Mouse (Mus musculus): ENCODE measurements around the gene Zfhx3.

Zfhx3 gene

DNA sequence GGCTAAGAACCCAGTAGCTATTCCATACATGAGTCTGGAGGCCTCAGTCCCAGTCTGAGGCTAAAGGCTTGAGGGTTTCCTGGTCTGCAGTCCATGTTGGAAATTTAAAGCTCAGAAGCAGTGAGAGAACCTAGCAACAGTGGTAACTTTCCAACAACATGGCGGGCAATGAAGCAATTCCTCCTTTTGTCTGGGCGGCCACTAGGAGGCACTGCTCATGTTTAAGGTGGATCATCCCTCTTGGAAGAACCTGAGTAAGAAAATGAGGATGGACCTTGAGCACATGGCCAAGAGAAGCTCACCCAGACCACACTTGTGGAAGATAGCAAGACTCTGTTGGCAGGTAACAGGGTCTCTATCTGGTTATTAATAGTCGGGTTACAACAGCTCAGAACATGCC, 527.8 kb downstream of the Zfhx3 start:
- DNase-seq: no peak

DNA sequence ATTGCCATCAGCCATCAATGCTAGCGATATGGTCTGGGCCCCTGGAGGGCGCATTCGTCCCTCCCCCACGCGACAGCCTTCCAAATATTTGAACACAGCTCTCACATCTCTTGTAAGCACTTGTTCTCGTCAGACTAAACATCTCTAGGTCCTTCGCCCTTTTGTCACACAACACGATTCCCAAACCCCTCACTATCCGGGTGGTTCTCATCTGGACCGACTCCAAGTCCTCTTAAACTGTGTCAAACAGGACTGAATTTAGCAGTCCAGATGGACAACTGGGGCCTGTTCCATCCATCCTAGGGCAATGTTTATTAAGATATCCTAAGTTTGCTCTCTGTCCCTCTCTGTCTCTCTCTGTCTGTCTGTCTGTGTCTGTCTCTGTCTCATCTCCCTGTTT, 532.1 kb downstream of the Zfhx3 start:
- no peak for DNase-seq

DNA sequence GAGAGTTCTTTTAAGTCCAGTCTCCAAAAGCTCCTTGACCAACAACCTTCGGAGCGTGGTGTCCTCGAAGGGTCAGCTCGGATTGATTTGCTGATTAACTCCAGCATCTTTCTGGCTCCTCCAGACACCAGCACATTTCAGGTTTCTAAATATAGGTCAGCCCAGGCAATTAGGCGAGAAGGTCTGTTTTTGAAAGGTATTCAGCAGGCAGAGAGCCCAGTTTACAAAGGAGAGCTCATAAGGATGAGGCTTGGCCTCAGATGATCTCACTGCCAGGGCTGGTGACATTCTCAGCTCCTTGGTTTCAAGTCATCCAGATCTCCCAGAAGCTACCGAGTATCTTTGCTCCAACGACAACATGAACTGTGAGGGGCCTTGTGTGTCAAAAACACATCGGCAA, 535.7 kb downstream of the Zfhx3 start:
- DNase-seq: no peak

DNA sequence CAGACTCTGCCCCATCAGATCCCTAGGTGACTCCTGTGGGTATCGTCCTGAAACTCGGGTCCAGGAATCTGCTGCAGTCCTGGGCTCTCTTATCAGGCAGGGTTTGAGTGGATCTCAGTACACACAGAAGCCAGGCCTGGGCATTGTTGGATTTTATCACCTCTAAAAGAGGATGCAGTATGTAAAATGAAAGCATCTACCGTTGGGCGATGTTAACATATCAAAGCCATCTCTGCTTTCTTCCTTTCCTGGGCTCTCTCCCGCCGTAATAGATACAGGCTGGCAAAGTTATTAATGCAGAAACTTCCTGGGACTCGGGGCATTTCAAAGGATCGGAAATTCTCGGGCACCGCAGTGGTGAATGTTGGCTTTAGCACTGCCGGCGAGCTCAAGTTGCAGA, 537.7 kb downstream of the Zfhx3 start:
- DNase-seq: no peak

DNA sequence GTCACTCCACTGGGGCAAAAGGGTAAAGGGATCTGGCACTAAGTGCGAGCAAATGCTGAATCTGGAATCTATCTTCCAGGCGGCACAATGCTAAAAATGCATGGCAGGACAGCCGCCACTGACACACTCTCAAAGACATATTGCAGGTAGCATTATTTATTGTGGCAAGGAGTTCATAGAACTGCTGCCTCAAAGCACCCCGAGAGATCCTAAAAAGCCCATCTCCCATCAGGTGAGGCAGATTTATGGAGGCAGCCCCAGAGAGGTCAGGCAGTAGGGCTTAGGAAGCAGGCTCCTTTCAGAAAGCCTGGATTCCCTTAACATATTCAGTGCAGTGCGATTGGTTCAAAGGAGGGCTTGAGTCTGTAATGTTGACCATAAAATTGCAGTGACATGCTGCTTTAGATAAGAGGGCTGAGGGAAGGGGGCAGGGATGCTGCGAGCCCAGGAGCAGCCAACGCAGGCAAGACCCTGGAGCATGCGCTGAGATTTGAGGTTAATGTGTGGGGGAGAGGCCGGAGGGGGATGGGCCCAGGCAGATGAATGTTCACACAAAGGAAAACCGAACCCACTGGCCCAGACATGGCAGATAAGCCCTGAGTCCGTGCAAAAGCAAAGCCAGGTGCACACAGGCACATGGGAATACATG, 538.8 kb downstream of the Zfhx3 start:
- DNase-seq: no peak

DNA sequence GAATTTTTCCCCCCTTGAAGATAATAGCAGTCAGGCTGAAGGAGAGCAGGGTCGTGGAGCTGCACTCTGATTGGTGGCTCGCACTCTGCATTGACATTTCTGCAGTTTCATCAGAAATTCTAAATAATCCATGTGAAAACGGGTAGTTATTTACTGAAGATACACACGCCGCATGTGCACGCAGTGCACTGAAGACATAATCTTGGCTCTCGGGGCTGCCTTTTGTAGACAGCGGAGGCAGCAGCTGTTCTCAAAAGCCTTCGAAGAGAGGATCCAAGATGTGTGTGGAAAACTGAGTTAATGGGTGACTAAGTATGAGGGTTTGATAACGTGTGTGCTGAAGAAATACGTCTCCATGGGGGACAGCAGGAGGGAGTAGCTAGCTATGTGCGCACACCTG, 553.7 kb downstream of the Zfhx3 start:
- no peak for DNase-seq

DNA sequence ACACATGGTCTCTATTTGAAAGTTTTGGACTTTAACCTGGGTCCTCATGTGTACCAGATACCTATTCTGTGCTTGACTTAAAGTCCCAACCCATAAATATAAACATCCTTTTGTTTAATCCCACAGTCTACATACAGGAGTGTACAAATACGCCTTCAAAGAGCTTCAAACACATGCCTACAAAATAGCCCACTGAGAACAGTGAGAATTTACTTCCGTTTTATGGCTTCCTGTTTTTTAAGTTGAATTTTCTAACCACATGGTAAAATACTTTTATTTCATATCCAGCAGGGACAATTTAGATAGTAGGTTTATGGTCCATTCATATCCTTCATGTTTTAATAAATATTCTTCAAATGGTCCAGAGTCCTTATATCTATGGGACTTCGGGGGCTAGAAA, 564.3 kb downstream of the Zfhx3 start:
- no peak for DNase-seq

DNA sequence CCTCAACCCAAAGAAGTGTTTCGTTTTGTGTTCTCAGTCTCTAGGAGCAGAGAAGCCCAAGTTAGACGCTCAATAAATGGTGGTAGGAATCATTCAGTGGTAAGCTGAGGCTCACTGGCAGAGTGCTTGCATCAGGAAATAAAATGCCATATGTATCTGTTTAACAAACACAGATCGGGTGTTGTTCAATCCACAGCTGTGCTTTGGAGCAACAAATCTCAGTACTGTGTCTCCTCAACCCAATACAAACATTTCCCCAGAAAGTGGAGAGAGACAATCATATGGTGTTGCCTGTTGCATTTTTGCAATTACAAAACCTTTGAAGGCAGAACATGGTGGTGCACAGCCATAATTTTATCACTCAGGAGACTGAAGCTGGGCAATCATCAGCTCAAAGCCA, 565.3 kb downstream of the Zfhx3 start:
- no peak for DNase-seq

DNA sequence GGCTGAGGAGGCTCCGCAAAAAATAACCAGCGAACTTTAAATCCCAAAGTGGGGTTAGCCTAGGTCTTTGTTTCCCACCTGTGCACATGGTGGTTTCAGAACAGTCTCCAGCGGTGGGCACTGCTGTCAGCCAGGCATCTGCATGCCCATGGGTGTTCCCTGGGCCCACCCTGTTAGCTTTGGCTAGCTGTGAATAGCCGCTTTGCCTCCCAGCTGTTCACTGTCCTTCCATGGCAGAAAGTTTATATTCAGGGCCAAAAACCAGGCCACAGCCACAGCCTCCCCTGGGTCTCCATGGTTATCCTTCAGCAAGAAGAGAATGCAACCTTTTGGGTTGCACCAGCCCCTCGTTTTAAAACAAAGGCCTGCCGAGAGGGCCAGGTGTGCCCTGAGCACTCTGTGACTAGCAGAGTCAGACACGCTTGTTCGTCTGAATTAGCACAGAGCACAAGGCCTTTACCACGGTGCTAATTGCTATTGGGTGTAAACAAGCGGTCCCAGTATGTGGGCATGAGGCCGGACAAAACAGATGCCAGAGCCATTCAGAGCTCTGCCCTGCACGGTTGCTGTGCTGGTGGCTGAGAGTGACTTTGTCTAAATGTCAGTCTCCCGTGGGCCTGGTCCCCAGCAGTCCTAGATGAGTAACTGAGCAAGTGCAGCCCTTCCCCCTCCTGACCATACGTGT, 568.3 kb downstream of the Zfhx3 start:
- DNase-seq: no peak

DNA sequence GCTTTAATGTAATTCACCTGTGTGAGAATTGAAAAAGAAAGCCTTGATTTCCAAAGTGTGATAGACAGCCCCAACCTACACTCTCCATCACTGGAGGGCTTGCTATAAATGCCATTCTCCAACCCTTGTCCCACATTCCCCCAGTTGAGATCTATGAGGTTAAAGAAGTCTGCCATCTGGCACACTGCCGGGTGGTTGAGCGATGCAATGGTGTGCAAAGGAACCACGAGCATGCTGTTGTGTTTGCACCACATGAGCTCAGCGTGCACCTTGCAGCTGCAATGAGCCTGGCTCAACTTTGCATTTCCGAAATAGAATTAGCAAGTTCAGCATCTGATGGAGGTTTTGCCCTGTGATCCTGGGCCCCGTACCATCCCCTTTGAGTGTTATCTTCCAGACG, 575.7 kb downstream of the Zfhx3 start:
- DNase-seq: no peak

DNA sequence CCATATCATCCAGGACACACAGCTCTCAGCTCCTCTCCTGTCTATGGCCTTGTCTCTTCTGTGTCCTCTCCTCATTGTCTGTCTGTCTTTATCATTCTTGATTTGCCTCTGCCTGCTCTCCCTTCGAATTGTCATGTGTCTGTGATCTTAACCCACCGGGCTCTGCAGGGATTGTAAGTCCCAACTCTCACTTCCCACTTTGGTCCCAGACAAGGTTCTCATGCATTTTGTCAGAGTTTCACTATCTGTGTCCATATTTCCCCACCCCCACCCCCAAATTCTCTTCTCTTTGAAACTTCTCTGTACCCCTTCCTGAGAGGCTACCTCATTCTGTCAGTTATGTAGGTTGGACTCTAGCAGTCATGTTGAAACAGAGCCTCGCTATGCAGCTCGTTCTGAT, 579.6 kb downstream of the Zfhx3 start:
- no peak for DNase-seq

DNA sequence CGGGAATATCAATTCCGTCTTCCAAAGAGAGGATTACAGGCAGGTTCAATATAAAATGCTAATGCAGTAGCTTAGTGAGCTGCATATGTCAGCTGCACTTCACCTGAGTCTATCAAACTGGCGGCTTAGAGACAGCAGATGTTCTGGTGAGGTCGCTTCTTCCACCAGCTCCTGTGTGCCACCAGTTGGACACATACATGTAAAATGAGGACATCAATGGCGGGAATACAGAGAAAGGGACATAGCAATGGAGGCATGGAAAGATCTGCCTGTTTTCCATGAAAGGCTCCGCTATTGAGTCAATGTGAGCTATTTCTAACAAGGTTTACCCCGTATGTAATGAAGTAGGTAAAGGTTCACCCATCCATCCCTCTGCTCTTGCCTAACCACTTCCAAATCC, 587.0 kb downstream of the Zfhx3 start:
- DNase-seq: no peak

DNA sequence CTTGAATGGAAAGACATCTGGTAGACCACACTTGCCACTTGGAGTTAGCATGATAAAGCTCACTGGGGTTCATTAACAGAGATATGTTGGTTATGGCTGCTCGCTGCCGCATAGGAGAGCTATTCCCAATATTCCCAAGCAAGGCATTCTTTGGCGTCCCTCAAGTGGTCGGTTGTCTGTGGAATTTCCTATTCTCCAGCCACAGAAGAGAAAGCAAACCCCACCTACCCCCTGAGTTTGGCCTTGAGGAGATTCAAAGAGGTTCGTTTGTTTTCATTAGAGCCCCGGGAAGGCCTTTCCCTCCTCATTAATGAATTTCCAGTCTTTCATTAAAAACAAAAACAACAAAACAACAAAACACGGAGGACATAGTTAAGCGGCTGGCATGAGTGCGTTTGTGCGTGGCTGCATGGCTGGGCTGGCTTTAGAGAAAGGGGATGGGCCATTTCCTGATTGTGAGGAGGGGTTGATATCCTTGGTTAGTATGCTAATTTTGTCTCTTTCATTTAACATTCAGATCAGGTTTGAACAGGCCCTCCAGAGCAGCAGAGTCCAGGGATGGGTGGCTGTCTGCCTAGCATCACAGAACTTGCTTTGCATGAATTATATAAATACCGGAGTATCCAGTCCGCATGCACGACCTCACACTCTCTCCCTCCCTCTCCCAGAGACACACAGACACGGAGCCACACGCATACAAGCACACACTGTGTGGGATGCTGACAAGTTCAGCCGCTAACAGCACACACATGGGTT, 592.9 kb downstream of the Zfhx3 start:
- no peak for DNase-seq

DNA sequence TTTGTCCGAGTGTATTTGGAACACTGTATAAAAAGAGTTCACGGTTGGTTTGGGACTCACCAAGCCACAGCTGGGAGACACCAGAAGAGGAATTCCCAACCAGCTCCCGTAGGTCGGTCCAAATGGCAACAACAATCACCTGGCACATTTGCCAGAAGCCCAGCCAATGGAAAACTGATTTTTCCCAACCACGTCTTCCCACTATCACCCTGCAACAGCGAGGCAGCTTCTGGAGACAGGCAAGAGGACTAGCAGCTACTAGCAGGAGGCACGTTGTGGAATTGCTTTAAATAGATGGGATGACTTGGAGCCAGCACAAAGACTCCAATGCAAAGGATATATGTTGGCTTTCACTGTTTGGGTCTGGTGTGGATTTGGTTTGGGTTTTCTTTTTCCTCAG, 593.7 kb downstream of the Zfhx3 start:
- DNase-seq: no peak

DNA sequence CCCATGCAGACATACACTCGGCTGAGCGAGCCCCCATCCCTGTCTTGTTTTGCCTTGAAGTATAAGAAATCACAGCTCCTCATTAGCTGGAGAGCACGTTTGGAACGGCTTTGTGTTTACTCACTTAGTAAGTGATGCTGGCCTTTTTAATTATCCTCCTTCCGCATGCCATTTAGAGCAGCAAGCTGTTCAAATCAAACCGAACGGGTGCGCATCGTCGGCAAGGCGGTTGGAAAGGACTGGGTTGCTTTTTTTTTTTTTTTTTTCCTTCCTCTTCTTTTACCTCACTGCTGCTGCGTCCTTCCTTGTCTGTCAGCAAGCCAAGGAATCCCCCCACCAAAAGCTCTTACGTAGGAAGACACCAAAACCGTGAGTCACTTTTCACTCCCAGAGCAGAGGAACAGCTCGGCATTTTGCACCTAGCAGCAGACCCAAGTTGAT, 594.5 kb downstream of the Zfhx3 start:
- DNase-seq: no peak

DNA sequence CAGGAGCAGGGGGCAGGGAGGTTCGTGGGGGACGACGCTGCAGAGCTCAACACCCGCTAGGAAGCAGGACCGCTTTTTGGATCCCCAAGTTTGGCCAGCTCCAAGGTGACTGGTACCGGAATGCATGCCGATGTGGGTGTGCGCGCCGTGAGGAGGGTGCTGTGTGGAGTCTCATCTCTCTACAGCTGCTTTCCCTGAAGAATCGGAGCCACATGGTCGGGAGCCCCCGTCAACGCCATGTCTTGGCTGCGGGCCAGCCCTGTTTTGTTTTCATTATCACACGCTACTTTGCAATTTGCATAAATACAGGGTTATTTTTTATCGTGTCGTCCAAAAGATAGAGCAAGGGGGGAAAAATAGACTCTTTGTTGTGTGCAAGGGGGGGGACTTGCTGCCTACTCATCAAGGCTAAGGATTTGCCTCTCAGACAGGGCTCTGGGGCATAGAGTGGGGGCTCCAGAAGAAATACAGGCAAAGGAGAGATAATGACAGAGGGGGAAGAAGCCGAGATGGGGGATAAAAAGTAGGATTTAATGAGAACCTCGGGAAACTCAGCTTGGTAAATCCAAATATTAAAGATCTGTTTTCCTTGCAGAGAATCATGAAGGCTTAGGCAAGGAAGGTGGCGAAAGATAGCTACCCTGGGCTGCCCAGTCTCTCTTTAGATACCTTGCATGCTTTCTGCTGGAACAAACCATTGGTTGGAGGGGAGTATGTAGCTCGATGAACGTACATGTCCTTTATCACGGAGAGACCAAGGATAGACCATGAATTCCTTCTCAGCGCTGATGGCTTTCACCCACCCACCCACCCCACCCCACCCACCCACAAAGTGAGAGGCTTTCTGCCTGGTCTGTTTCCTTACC, 595.5 kb downstream of the Zfhx3 start:
- no peak for DNase-seq

DNA sequence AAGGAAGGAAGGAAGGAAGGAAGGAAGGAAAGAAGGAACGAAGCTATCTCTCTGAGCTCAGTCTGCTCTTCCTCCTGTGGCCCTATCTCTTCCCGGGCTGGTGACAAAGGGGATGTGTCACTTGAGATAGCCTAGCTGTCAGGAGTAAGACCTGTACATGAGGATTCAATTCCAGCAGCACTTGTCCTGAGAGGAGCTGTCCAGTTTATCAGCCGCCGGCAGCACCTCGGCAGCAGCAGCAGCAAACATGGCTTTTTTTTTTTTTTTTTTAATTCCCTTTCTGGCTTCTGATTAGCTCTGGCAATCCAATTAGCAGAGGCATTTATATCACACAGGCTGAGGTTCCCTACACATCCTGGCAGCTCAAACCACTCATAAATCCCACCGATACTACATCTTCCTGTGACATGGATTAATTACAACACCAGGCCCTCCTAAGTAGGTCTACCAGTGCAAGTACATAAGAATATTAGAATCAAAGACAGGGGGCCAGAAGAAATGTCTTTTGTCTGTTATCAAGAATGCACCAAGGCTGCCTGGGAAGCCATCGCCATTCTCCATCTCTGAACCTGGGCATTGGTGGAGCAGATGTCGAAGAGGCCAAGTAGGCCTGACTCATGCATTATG, 596.6 kb downstream of the Zfhx3 start:
- DNase-seq: no peak

DNA sequence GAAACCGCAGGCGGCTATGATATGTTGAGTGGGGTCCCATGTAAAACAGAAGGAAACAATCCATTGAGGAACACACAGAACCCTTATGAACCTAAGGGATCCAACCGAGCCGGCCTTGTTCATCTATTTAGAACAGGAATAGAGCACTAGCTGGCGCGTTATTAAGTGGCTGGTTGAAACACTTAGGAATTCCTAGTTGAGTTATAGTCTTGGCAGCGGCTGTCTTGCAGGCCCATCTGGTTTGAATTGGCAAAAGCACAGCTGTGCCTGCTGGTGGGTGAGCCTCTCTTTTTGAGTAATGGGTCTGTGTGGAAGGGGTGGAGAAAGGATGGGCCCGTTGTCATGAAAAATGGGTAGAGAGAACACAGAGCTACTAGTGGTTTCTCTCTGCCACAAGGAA, 610.1 kb downstream of the Zfhx3 start:
- no peak for DNase-seq

DNA sequence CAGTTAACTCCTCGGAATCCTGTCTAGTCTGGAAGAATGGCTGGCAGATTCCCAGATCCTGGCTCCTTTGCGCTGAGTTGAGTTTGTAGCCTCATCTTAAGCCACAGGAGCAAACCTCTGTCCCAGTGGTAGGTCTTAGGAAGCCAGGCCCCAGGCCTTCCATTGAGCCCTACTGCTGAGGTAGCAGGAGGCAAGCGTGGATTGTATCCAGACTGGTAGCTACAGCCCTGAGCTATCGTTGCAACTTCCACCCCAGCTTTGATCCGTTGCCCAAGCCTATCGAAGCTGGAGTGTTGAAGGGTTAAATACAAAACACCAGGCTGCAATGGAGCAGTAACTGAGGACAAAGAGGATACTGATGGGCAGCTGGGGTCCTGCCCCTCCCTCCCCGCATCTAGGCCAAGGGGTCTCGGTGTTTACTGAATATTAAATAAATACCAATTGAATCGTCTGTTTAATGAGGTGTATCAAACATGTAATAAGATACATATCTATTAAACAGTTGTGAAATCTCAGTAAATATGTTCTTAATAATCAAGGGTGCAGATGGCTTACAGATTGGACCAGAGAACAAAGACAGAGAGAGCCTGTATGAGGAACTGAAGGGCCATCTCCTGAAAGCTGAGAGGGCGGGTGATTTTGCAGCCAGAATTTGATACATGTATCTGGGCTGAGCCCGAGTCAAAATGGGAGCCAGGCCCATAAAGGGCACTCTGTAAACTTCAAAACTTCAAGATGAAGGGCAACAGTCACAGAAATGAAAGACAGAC, 611.5 kb downstream of the Zfhx3 start:
- DNase-seq: no peak

DNA sequence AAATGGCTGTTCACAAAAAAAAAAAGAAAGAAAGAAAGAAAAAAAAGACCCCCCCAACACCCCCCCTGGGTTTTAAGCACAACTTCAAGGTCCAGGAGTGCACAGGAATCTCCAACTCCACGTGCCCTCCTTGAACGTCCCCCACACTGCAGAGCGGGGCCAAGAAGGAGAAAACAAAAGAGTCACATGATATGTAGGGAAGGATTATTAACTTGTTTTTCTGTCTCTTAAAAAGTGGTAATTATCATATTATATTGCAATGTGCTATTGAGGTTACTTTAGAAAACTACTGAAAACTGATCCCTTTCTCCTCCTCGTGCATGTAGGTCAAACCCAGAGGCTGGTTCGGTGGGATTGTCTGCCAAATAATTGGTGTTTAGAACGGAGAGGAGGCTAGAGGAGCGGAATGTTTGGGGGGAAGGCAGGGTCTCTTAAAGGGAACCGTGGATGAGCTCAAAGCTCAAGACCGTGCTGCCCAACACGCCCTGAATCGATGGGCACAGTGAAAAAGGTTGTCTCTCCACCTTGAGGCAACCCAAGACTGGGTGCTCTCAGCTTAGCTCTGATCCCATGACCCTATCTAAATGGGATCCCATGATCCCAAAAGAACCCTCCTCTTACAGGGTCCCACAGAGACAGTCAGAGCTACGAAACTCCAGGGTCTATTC, 612.3 kb downstream of the Zfhx3 start:
- DNase-seq: no peak

DNA sequence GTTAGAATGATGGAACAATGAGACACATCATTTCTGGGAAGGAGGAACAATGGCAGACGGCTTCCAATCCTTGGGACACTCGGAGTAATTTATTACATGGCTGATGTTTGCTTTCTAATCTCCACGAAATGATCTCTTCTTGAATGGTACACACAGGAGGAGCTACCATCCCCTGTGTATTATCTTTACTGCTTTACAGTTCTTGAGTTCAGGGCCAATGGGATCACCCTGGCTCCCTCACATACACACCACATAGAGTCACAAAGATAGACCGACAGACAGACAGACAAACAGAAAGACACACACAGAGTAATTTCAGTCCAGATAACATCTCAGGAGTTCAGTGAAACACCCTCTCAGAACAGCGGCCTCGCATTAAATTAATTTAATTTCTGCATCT, 621.0 kb downstream of the Zfhx3 start:
- DNase-seq: no peak

All from thymus, postnatal 36 days (tissue).